Mouse (Mus musculus): ENCODE measurements around the gene Mpst. TPM values are rescaled to one million over a fixed set of nuclear protein-coding genes. Genes with fewer than 3 reads are reported as not detected.

Gene Mpst
- 2.1 and 3.0 TPM in 2 replicates for polyA plus RNA-seq (2016; fragmentation: Nextera tagmentation; extraction: Ambion mirVana)

DNA sequence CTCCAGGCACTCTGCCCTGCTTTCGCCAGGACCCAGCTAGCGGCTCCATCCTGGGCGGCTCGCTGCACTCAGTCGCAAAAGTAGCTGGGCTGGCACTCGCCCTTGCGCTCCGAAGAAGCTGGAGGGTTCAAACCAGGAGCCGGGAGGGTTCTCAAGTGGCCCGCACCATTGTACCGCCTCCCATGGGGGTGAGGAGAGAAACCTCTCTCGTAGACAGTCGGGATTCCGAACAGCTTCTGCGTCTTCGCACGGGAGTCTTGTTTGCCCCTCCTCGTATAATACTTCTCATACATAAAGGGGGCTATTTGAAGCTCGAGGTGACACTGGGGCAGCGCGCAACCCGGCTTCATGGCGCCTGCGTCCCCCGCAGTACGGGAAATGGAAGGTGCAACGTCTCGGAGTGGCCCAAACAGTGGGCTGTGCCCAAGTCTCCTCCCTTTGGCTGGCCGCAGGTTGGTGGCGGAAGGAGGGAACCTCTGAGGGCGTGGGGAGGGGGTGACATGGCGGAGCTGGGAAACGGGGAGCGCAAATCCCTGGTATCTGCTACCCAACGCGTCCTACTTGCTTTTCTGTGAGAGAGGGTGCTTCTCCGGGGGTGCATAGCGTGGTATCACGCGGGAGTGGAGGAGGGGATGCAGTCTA, at the start of gene Mpst:
Gene Mpst (plus strand): TSS at position 124 of the 642 bp plus-strand sequence.
- Histone ChIP-seq H3K4me3 (replicated peaks) (peak within 1 kb of the TSS; percentile 67), H3K4me2 (peak within 1 kb of the TSS; percentile 92), H3K36me3 (no peaks in the 10 kb centered on the region), H3K4me1 (replicated peaks) (peaks cover 34% of the 10 kb centered on the region), H3K27ac (peak within 1 kb of the TSS; percentile 88), H3K9me3 (no peaks in the 10 kb centered on the region), H3K27me3 (peaks cover 39% of the 10 kb centered on the region), H3K9ac (replicated peaks) (peak within 1 kb of the TSS; percentile 66)
- under 1% methylated on average over 40 of the region's 40 CpGs for WGBS
- peak; percentile 86 for ATAC-seq (ENCODE audit: insufficient number of reproducible peaks, insufficient read depth, low FRiP score, low TSS enrichment, low read depth)

DNA sequence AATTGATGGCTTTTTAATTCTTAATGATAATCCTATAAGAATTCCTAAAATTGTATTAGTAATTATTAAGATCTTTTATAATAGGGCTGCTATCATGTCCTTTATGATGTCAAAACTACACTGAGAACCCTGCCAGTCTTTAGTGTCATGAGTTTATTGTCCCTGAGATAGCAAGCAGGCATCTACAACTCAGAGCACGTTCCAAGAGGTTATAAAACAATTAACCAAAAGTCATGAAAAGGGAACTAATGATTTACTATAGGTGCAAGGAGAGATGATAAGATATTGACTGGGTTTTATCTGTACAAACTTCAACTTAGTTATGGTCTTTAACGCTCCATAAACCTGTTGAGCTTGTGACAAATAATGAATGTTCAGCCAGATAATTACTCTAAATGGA, 40.3 kb upstream of the Mpst start:
- no peak overlapping the region for H3K4me3 ChIP-seq (replicated peaks)

DNA sequence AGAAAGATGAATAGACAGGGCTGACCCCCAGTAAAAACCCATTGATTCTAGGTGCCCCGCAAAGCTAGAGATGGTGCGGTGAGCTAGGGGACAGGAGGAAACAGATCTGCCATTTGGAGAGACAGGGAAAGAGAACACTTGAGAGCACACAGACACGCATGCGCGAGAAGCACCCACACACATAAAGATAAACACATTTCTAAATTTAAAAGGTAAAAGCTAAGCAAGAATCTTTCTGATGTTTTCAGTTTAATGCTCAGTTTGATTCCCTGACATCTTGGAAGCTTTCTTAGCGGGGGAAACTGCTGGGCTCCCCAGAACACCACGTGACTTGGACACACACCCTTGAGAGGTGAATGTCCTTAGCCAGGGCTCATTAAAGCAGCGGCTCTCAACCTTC, 39.3 kb upstream of the Mpst start:
- 79% methylated on average over 8 of the region's 8 CpGs for WGBS

More for the DNA sequence above, 40.3 kb upstream of the Mpst start:
- Histone ChIP-seq H3K4me2 (no peak overlapping the region), H3K9me3 (0 out of 2 replicates have a peak, but pooled peaks cover 3% of the 10 kb centered on the region), H3K27me3 (peaks cover 24% of the 10 kb centered on the region), H3K9ac (replicated peaks) (no peak overlapping the region), H3K4me1 (replicated peaks) (no peaks in the 10 kb centered on the region), H3K27ac (no peak overlapping the region), H3K36me3 (no peaks in the 10 kb centered on the region)
- no peak for ATAC-seq (ENCODE audit: insufficient number of reproducible peaks, insufficient read depth, low FRiP score, low TSS enrichment, low read depth)
- WGBS: 30% methylated on average over 2 of the region's 2 CpGs

GRCm38 (mm10) chr15:78367811-78368210, 38.4 kb upstream of the Mpst start:
- Histone ChIP-seq H3K4me3 (replicated peaks) (no peak overlapping the region), H3K9me3 (no peaks in the 10 kb centered on the region), H3K4me1 (replicated peaks) (no peaks in the 10 kb centered on the region), H3K27me3 (peaks cover 29% of the 10 kb centered on the region), H3K9ac (replicated peaks) (no peak overlapping the region), H3K36me3 (no peaks in the 10 kb centered on the region), H3K27ac (no peak overlapping the region), H3K4me2 (no peak overlapping the region)
- no peak for ATAC-seq (ENCODE audit: insufficient number of reproducible peaks, insufficient read depth, low FRiP score, low TSS enrichment, low read depth)
- 64% methylated on average over 3 of the region's 3 CpGs for WGBS

More for the DNA sequence above, 39.3 kb upstream of the Mpst start:
- Histone ChIP-seq H3K9ac (replicated peaks) (no peak overlapping the region), H3K27me3 (peaks cover 29% of the 10 kb centered on the region), H3K36me3 (no peaks in the 10 kb centered on the region), H3K4me1 (replicated peaks) (no peaks in the 10 kb centered on the region), H3K4me2 (no peak overlapping the region), H3K9me3 (0 out of 2 replicates have a peak, but pooled peaks cover 3% of the 10 kb centered on the region), H3K4me3 (replicated peaks) (no peak overlapping the region), H3K27ac (no peak overlapping the region)
- ATAC-seq (ENCODE audit: insufficient number of reproducible peaks, insufficient read depth, low FRiP score, low TSS enrichment, low read depth): no peak

- H3K4me3 ChIP-seq (replicated peaks): no peak overlapping the region
- H3K27me3 ChIP-seq: peaks cover 29% of the 10 kb centered on the region
- no peaks in the 10 kb centered on the region for H3K36me3 ChIP-seq
- no peak for ATAC-seq (ENCODE audit: insufficient number of reproducible peaks, insufficient read depth, low FRiP score, low TSS enrichment, low read depth)
- no peak overlapping the region for H3K27ac ChIP-seq
- H3K9ac ChIP-seq (replicated peaks): no peak overlapping the region
- 10% methylated on average over 8 of the region's 8 CpGs for WGBS
- H3K4me1 ChIP-seq (replicated peaks): no peaks in the 10 kb centered on the region
- no peaks in the 10 kb centered on the region for H3K9me3 ChIP-seq
- H3K4me2 ChIP-seq: no peak overlapping the region
Measured at GRCm38 (mm10) chr15:78368926-78369346, 37.3 kb upstream of the Mpst start.

DNA sequence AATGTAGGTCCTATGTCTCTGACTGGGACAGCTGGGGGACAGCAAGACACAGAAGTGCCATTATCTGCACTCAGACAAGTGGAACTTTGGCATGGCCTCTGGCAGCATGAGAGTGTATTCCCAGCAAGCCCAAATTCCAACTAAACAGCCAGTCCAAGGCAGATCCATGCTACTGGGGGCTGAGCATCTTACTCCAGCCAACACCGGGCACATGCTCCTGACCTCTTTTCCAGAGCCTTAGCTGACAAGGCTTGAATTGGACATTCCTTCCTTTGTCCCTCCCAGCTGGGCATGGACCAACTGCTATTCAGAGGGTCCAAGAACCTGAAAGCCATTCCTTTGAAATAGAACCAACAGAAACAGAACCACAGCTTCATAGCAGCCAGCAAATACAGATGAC, 36.6 kb upstream of the Mpst start:
- Histone ChIP-seq H3K4me2 (no peak overlapping the region), H3K27me3 (peaks cover 29% of the 10 kb centered on the region), H3K27ac (no peak overlapping the region), H3K36me3 (no peaks in the 10 kb centered on the region), H3K9ac (replicated peaks) (no peak overlapping the region), H3K4me3 (replicated peaks) (no peak overlapping the region), H3K4me1 (replicated peaks) (no peaks in the 10 kb centered on the region), H3K9me3 (no peaks in the 10 kb centered on the region)
- 77% methylated on average over 1 of the region's 1 CpGs for WGBS
- ATAC-seq (ENCODE audit: insufficient number of reproducible peaks, insufficient read depth, low FRiP score, low TSS enrichment, low read depth): no peak

DNA sequence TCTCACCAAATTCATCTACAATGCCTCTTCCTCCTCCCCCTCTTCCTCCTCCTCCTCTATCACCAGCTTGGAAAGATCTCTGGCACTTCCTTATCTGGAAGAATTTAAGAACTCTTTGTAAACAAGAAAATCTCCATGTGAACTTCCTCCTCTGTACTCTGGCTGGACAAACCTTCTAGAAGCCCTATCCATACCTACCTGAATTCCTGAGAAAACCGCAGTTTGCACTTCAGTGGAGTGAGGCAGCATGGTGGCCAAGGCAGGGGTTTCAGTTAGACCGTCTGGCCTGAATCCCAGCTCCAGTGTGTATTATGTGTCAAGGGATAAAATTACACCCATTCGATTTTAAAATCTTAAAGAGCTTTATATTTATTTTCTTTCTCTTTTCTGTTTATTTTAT, 33.4 kb upstream of the Mpst start:
- H3K4me3 ChIP-seq (replicated peaks): no peak overlapping the region
- H3K4me1 ChIP-seq (replicated peaks): no peaks in the 10 kb centered on the region
- H3K36me3 ChIP-seq: no peaks in the 10 kb centered on the region
- H3K9me3 ChIP-seq: no peaks in the 10 kb centered on the region
- H3K4me2 ChIP-seq: no peak overlapping the region
- no peak for ATAC-seq (ENCODE audit: insufficient number of reproducible peaks, insufficient read depth, low FRiP score, low TSS enrichment, low read depth)
- 53% methylated on average over 3 of the region's 3 CpGs for WGBS
- no peak overlapping the region for H3K27ac ChIP-seq
- peaks cover 26% of the 10 kb centered on the region for H3K27me3 ChIP-seq
- H3K9ac ChIP-seq (replicated peaks): no peak overlapping the region

GRCm38 (mm10) chr15:78374204-78374603, 32.0 kb upstream of the Mpst start:
- no peaks in the 10 kb centered on the region for H3K9me3 ChIP-seq
- no peak for ATAC-seq (ENCODE audit: insufficient number of reproducible peaks, insufficient read depth, low FRiP score, low TSS enrichment, low read depth)
- 74% methylated on average over 3 of the region's 3 CpGs for WGBS
- H3K27me3 ChIP-seq: peaks cover 18% of the 10 kb centered on the region
- H3K4me1 ChIP-seq (replicated peaks): no peaks in the 10 kb centered on the region
- no peak overlapping the region for H3K4me2 ChIP-seq
- no peak overlapping the region for H3K4me3 ChIP-seq (replicated peaks)
- no peak overlapping the region for H3K9ac ChIP-seq (replicated peaks)
- no peak overlapping the region for H3K27ac ChIP-seq
- no peaks in the 10 kb centered on the region for H3K36me3 ChIP-seq

- Histone ChIP-seq H3K9me3 (no peaks in the 10 kb centered on the region), H3K36me3 (no peaks in the 10 kb centered on the region), H3K9ac (replicated peaks) (no peak overlapping the region), H3K27me3 (no peaks in the 10 kb centered on the region), H3K4me1 (replicated peaks) (no peaks in the 10 kb centered on the region), H3K27ac (no peak overlapping the region), H3K4me2 (no peak overlapping the region), H3K4me3 (replicated peaks) (no peak overlapping the region)
- no peak for ATAC-seq (ENCODE audit: insufficient number of reproducible peaks, insufficient read depth, low FRiP score, low TSS enrichment, low read depth)
- WGBS: 84% methylated on average over 10 of the region's 10 CpGs
Measured at GRCm38 (mm10) chr15:78377859-78378258, 28.4 kb upstream of the Mpst start.

DNA sequence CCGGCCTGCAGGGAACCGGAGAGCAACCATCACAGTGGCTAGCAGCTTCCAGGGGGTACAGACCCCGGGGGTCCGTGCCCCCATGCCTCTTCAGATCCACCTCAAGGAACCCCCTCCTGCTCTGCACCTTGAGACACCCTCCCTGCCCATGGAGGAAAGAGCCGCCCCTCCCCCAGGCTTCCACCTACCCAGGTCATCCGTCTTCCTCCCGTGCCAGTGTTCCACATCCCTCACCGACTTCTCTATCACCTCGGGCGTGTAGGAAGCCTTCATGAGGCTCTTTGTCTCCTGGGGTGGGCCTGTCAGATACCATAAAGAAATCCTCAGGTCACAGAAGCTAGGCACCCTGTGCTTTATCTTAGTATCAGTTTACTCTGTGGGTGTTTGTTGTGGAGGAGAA, 27.7 kb upstream of the Mpst start:
- H3K36me3 ChIP-seq: no peaks in the 10 kb centered on the region
- no peak for ATAC-seq (ENCODE audit: insufficient number of reproducible peaks, insufficient read depth, low FRiP score, low TSS enrichment, low read depth)
- H3K9ac ChIP-seq (replicated peaks): no peak overlapping the region
- no peaks in the 10 kb centered on the region for H3K4me1 ChIP-seq (replicated peaks)
- 74% methylated on average over 10 of the region's 10 CpGs for WGBS
- H3K27me3 ChIP-seq: no peaks in the 10 kb centered on the region
- no peak overlapping the region for H3K27ac ChIP-seq
- H3K4me2 ChIP-seq: no peak overlapping the region
- H3K9me3 ChIP-seq: no peaks in the 10 kb centered on the region
- no peak overlapping the region for H3K4me3 ChIP-seq (replicated peaks)

DNA sequence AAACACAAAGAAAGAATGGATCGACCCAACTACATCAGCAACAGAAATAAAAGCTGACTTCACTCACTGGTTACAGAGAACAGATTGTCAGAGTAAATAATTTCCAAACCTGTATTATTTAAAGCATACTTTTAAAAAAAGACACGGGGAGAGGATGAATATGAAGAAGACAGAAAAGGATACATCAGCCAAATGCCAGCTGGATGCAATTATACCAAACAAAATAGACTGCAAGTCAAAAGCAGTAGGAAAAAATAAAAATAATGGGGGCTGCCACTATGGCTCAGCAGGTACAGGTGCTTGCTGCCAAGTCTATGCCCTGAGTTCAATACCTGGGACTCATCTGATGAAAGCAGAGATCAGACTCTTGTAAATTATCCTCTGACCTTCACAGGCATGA, 26.0 kb upstream of the Mpst start:
- Histone ChIP-seq H3K27me3 (no peaks in the 10 kb centered on the region), H3K4me3 (replicated peaks) (no peak overlapping the region), H3K36me3 (no peaks in the 10 kb centered on the region), H3K4me2 (no peak overlapping the region), H3K4me1 (replicated peaks) (no peaks in the 10 kb centered on the region), H3K9ac (replicated peaks) (no peak overlapping the region), H3K9me3 (no peaks in the 10 kb centered on the region), H3K27ac (no peak overlapping the region)
- ATAC-seq (ENCODE audit: insufficient number of reproducible peaks, insufficient read depth, low FRiP score, low TSS enrichment, low read depth): no peak
- 84% methylated on average over 2 of the region's 2 CpGs for WGBS

DNA sequence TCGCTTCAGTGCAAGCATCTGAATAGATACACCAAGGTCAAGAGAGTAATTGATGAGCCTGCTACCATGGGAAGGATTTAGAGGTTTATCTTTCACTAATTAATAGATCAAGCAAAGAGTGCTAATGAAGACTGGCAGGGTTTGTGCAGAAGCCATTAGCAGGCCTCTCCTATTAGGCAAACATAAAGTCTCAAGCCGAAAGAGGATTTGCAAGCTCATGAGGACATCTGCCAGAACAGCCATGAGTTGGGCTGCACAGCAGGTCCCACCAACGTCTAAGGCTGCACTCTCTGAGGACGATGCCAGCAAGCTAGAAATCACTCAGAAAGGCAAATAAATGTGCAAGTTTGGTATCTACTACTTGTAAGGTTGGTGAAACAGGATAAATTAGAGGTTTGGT, 25.5 kb upstream of the Mpst start:
- H3K27me3 ChIP-seq: no peaks in the 10 kb centered on the region
- no peaks in the 10 kb centered on the region for H3K36me3 ChIP-seq
- H3K9ac ChIP-seq (replicated peaks): no peak overlapping the region
- H3K27ac ChIP-seq: no peak overlapping the region
- no peak overlapping the region for H3K4me2 ChIP-seq
- 69% methylated on average over 4 of the region's 4 CpGs for WGBS
- no peaks in the 10 kb centered on the region for H3K9me3 ChIP-seq
- no peak overlapping the region for H3K4me3 ChIP-seq (replicated peaks)
- H3K4me1 ChIP-seq (replicated peaks): no peaks in the 10 kb centered on the region
- no peak for ATAC-seq (ENCODE audit: insufficient number of reproducible peaks, insufficient read depth, low FRiP score, low TSS enrichment, low read depth)
